Comparison of ENCODE assay signal across 7 mouse cellular contexts in genomic region chrX:105765005-105765706, GRCm38 (mm10). TPM values are rescaled to one million over a fixed set of nuclear protein-coding genes. Genes with fewer than 3 reads are reported as not detected.
DNase-seq lines count a peak whose midpoint lies in the region; ATAC-seq and TF ChIP-seq lines count a peak whose summit lies in the region.

No protein-coding gene starts in this region.

- H3K27me3 ChIP-seq in lung, postnatal 0 days (replicated peaks; ENCODE audit: insufficient read depth, low read length): no peaks in the 10 kb centered on the region; the same call in 1 of the 2 replicates
- H3K27me3 ChIP-seq in forebrain, embryonic 13.5 days: peaks cover 50% of the 10 kb centered on the region
- H3K27me3 ChIP-seq in midbrain, embryonic 13.5 days: peaks cover 71% of the 10 kb centered on the region

- no peak overlapping the region for H3K27ac ChIP-seq in lung, postnatal 0 days (ENCODE audit: low read length)
- no peak overlapping the region for H3K27ac ChIP-seq in forebrain, embryonic 13.5 days
- no peak overlapping the region for H3K27ac ChIP-seq in midbrain, embryonic 13.5 days

- no peaks in the 10 kb centered on the region for H3K4me1 ChIP-seq in lung, postnatal 0 days (ENCODE audit: insufficient read depth, low read depth, low read length)
- peaks cover 13% of the 10 kb centered on the region for H3K4me1 ChIP-seq in forebrain, embryonic 13.5 days
- H3K4me1 ChIP-seq in midbrain, embryonic 13.5 days (replicated peaks): 0 out of 2 replicates have a peak, but pooled peaks cover 4% of the 10 kb centered on the region

- H3K36me3 ChIP-seq in lung, postnatal 0 days (ENCODE audit: insufficient read depth, low read length): no peaks in the 10 kb centered on the region
- no peaks in the 10 kb centered on the region for H3K36me3 ChIP-seq in forebrain, embryonic 13.5 days (ENCODE audit: poor library complexity, severe bottlenecking)
- no peaks in the 10 kb centered on the region for H3K36me3 ChIP-seq in midbrain, embryonic 13.5 days

- TF ChIP-seq CTCF in lung, postnatal 0 days (IDR thresholded peaks at IDR 0.05): no peak

- H3K4me2 ChIP-seq in lung, postnatal 0 days (replicated peaks; ENCODE audit: low read depth, low read length): peak overlapping the region; percentile 64
- H3K4me2 ChIP-seq in forebrain, embryonic 13.5 days: peak overlapping the region; percentile 68
- peak overlapping the region; percentile 65 for H3K4me2 ChIP-seq in midbrain, embryonic 13.5 days (replicated peaks)

- H3K4me3 ChIP-seq in lung, postnatal 0 days (ENCODE audit: low read depth, low read length): peak overlapping the region; percentile 40; the same call in 1 of the 2 replicates
- H3K4me3 ChIP-seq in forebrain, embryonic 13.5 days: peak overlapping the region; percentile 42
- peak overlapping the region; percentile 42 for H3K4me3 ChIP-seq in midbrain, embryonic 13.5 days (replicated peaks)

- no peaks in the 10 kb centered on the region for H3K9me3 ChIP-seq in lung, postnatal 0 days (ENCODE audit: low read length)
- H3K9me3 ChIP-seq in forebrain, embryonic 13.5 days (replicated peaks): no peaks in the 10 kb centered on the region; the same call in 1 of the 2 replicates
- no peaks in the 10 kb centered on the region for H3K9me3 ChIP-seq in midbrain, embryonic 13.5 days

- no peak for DNase-seq in lung, postnatal 0 days (ENCODE audit: low spot score)
- DNase-seq in lung, postnatal 36 days: no peak
- no peak for DNase-seq in left cerebral cortex, adult 18-20 months (ENCODE audit: low spot score in 2 of 2)
- no peak for DNase-seq in adrenal gland, adult 2 months

- no peak for ATAC-seq in lung, postnatal 0 days
- no peak for ATAC-seq in forebrain, embryonic 13.5 days
- peak; percentile 42 for ATAC-seq in inflammation-experienced regulatory T-cells, adult 6 months
- ATAC-seq in midbrain, embryonic 13.5 days: peak; percentile 35

- WGBS in lung, postnatal 0 days: 14% methylated on average over 20 of the region's 36 CpGs
- WGBS in forebrain, embryonic 13.5 days: 22% methylated on average over 22 of the region's 36 CpGs
- WGBS in midbrain, embryonic 13.5 days: 22% methylated on average over 36 of the region's 36 CpGs

- TF ChIP-seq EP300 in lung, postnatal 0 days (IDR thresholded peaks at IDR 0.05): no peak

- H3K9ac ChIP-seq in lung, postnatal 0 days (replicated peaks; ENCODE audit: low read depth): no peak overlapping the region
- H3K9ac ChIP-seq in forebrain, embryonic 13.5 days: no peak overlapping the region
- no peak overlapping the region for H3K9ac ChIP-seq in midbrain, embryonic 13.5 days (replicated peaks)

RNA-seq across cellular contexts. Expression of gene Fgf16, which starts 1.1 kb away (rescaled TPM):
- polyA plus RNA-seq in lung, postnatal 0 days (2015; fragmentation: Nextera tagmentation; extraction: Ambion mirVana): 0.11 and 0.13 TPM in 2 replicates
- polyA plus RNA-seq in forebrain, embryonic 13.5 days (2015; fragmentation: Nextera tagmentation; extraction: Ambion mirVana): not detected in 2 replicates
- polyA plus RNA-seq in inflammation-experienced regulatory T-cells, adult 6 months (2017; shearing (Covaris generic)): 1 to 10 TPM in 1 of 3 experiments, under 1 TPM in 1, not detected in 1; 0.34 to 1.2 TPM
- polyA plus RNA-seq in midbrain, embryonic 13.5 days (2015; fragmentation: Nextera tagmentation; extraction: Ambion mirVana): not detected in 2 replicates
- under 1 TPM; 0.28 to 0.40 TPM for total RNA-seq in left cerebral cortex, adult 18-20 months (2021)
- under 1 TPM; 0.46 to 0.86 TPM for total RNA-seq in adrenal gland, adult 2 months (2021)
- 0.28 and 0.31 TPM in 2 replicates for polyA plus RNA-seq in adrenal gland, adult 2 months (2012; rRNA removed)

Comparison
In these comparisons a context has a peak if more than half of its experiments do, and no peak if none do; other contexts are left out.
1. ATAC-seq: peak in inflammation-experienced regulatory T-cells, adult 6 months (single experiment) and midbrain, embryonic 13.5 days (single experiment); none in lung, postnatal 0 days (single experiment) and forebrain, embryonic 13.5 days (single experiment).
2. Peak in every context shown above with its lines, with median percentiles within 50 percentile points of each other: H3K4me2 ChIP-seq and H3K4me3 ChIP-seq.